Mouse (Mus musculus) megakaryocyte, embryonic 14.5 days (primary cell): ENCODE measurements around the gene Tas2r143. TPM values are rescaled to one million over a fixed set of nuclear protein-coding genes. Genes with fewer than 3 reads are reported as not detected.

ENCODE experiments used
- H3K27me3 ChIP-seq: replicated peaks from 2 replicates; pipeline ENCODE3; 2012; ENCODE audit warnings: inconsistent platforms
- H3K36me3 ChIP-seq: replicated peaks from 2 replicates; pipeline ENCODE3; 2012; ENCODE audit warnings: low read length, inconsistent platforms, mixed read lengths
- H3K4me1 ChIP-seq: 2 replicates; pipeline ENCODE4 v1.6.1; 2012; ENCODE audit warnings: inconsistent platforms
- H3K4me3 ChIP-seq: replicated peaks from 2 replicates; pipeline ENCODE3; 2012; ENCODE audit warnings: moderate library complexity, mild to moderate bottlenecking, inconsistent platforms
- H3K9me3 ChIP-seq: 2 replicates; pipeline ENCODE4 v1.6.1; 2012; ENCODE audit warnings: inconsistent platforms
- FLI1 ChIP-seq: IDR thresholded peaks from 2 replicates; pipeline ENCODE4 v1.6.1; 2012; ENCODE audit warnings: low read length, inconsistent platforms, mixed read lengths
- GATA1 ChIP-seq: IDR thresholded peaks from 3 replicates; pipeline ENCODE4 v1.6.1; 2012; ENCODE audit warnings: mixed read lengths, low read length, inconsistent platforms, borderline replicate concordance
- polyA plus RNA-seq: library from polyadenylated mRNA; stranded (reverse); fragments of >175 nt; gene quantifications from 2 replicates; pipeline ENCODE4 v1.2.3, GENCODE M21; 2012; ENCODE audit warnings: low replicate concordance; ENCODE audit not compliant: insufficient read depth

Tas2r143 gene
- polyA plus RNA-seq, 1 experiment: not detected

GRCm38 (mm10) chr6:42385635-42386034 is 14.4 kb upstream of the Tas2r143 start:
- Histone ChIP-seq H3K36me3 (no peaks in the 10 kb centered on the region), H3K4me3 (no peak overlapping the region), H3K4me1 (peaks cover 17% of the 10 kb centered on the region), H3K9me3 (no peaks in the 10 kb centered on the region), H3K27me3 (peaks cover 4% of the 10 kb centered on the region)
- no peak for TF ChIP-seq FLI1
- TF ChIP-seq GATA1: no peak

GRCm38 (mm10) chr6:42391796-42392330 is 8.2 kb upstream of the Tas2r143 start:
- H3K27me3 ChIP-seq: peaks cover 3% of the 10 kb centered on the region
- no peaks in the 10 kb centered on the region for H3K9me3 ChIP-seq
- no peak overlapping the region for H3K4me3 ChIP-seq
- peaks cover 11% of the 10 kb centered on the region for H3K4me1 ChIP-seq
- TF ChIP-seq GATA1 (no peak), FLI1 (no peak)
- H3K36me3 ChIP-seq: no peaks in the 10 kb centered on the region

- peaks cover 20% of the 10 kb centered on the region for H3K4me1 ChIP-seq
- H3K4me3 ChIP-seq: peak overlapping the region; percentile 51
- TF ChIP-seq GATA1 (no peak), FLI1 (no peak)
These were observed 3.9 kb upstream of the Tas2r143 start for GRCm38 (mm10) chr6:42395960-42396809.

GRCm38 (mm10) chr6:42397041-42397657 is 2.9 kb upstream of the Tas2r143 start:
- Histone ChIP-seq H3K4me1 (peaks cover 16% of the 10 kb centered on the region), H3K36me3 (no peaks in the 10 kb centered on the region), H3K4me3 (no peak overlapping the region), H3K27me3 (peaks cover 3% of the 10 kb centered on the region), H3K9me3 (no peaks in the 10 kb centered on the region)
- no peak for TF ChIP-seq FLI1
- TF ChIP-seq GATA1: no peak

More at GRCm38 (mm10) chr6:42395960-42396809, 3.9 kb upstream of the Tas2r143 start:
- Histone ChIP-seq H3K9me3 (no peaks in the 10 kb centered on the region), H3K27me3 (peaks cover 3% of the 10 kb centered on the region), H3K36me3 (no peaks in the 10 kb centered on the region)

- TF ChIP-seq FLI1 (no peak), GATA1 (no peak)
- Histone ChIP-seq H3K4me1 (peaks cover 16% of the 10 kb centered on the region), H3K4me3 (no peak overlapping the region), H3K9me3 (no peaks in the 10 kb centered on the region), H3K36me3 (no peaks in the 10 kb centered on the region), H3K27me3 (peaks cover 3% of the 10 kb centered on the region)
These were observed 1.8 kb upstream of the Tas2r143 start for GRCm38 (mm10) chr6:42398285-42398684.

- peaks cover 16% of the 10 kb centered on the region for H3K4me1 ChIP-seq
These were observed 1.0 kb upstream of the Tas2r143 start for GRCm38 (mm10) chr6:42398998-42399397.

GRCm38 (mm10) chr6:42405134-42405533 is 5.1 kb downstream of the Tas2r143 start, which contains the start of gene Tas2r135:
Gene Tas2r135, plus strand, starts transcription at chr6:42405434.
- Histone ChIP-seq H3K4me1 (no peaks in the 10 kb centered on the region), H3K4me3 (no peak within 1 kb of the TSS), H3K9me3 (no peaks in the 10 kb centered on the region), H3K27me3 (no peaks in the 10 kb centered on the region), H3K36me3 (no peaks in the 10 kb centered on the region)
- no peak for TF ChIP-seq FLI1
- TF ChIP-seq GATA1: no peak

More at GRCm38 (mm10) chr6:42398998-42399397, 1.0 kb upstream of the Tas2r143 start:
- Histone ChIP-seq H3K4me3 (no peak overlapping the region), H3K27me3 (no peaks in the 10 kb centered on the region), H3K9me3 (no peaks in the 10 kb centered on the region), H3K36me3 (no peaks in the 10 kb centered on the region)
- TF ChIP-seq GATA1 (no peak), FLI1 (no peak)

- Histone ChIP-seq H3K4me3 (no peak overlapping the region), H3K36me3 (no peaks in the 10 kb centered on the region), H3K27me3 (no peaks in the 10 kb centered on the region), H3K4me1 (no peaks in the 10 kb centered on the region), H3K9me3 (no peaks in the 10 kb centered on the region)
- TF ChIP-seq FLI1: no peak
- no peak for TF ChIP-seq GATA1
These were observed 19.4 kb downstream of the Tas2r143 start for GRCm38 (mm10) chr6:42419443-42419842.

GRCm38 (mm10) chr6:42421439-42421838 is 21.4 kb downstream of the Tas2r143 start:
- no peak for TF ChIP-seq FLI1
- TF ChIP-seq GATA1: no peak

GRCm38 (mm10) chr6:42424472-42424871 is 24.4 kb downstream of the Tas2r143 start:
- no peaks in the 10 kb centered on the region for H3K27me3 ChIP-seq
- no peaks in the 10 kb centered on the region for H3K36me3 ChIP-seq
- no peak overlapping the region for H3K4me3 ChIP-seq
- no peaks in the 10 kb centered on the region for H3K4me1 ChIP-seq
- no peaks in the 10 kb centered on the region for H3K9me3 ChIP-seq
- no peak for TF ChIP-seq GATA1
- TF ChIP-seq FLI1: no peak

More at GRCm38 (mm10) chr6:42421439-42421838, 21.4 kb downstream of the Tas2r143 start:
- no peaks in the 10 kb centered on the region for H3K27me3 ChIP-seq
- no peaks in the 10 kb centered on the region for H3K36me3 ChIP-seq
- no peak overlapping the region for H3K4me3 ChIP-seq
- no peaks in the 10 kb centered on the region for H3K9me3 ChIP-seq
- H3K4me1 ChIP-seq: no peaks in the 10 kb centered on the region
